Mouse (Mus musculus) heart, postnatal 14 days (tissue): ENCODE measurements around the gene Cdk9. TPM values are rescaled to one million over a fixed set of nuclear protein-coding genes. Genes with fewer than 3 reads are reported as not detected.

Experiments used
- DNase-seq, 2 experiments: peaks; one replicate each; pipeline ENCODE4 v3.0.0; 2021 to 2022
- intact Hi-C: fragments of 180-260 bp; cut with DNase I; formaldehyde crosslinking; loops from one replicate; pipeline ENCODE4 v1.15.1; 2025
- total RNA-seq, 2 experiments: library from RNA; stranded (reverse); gene quantifications; 2 replicates each; pipeline ENCODE4 v1.2.3; 2021

Cdk9 gene
- total RNA-seq, 2 experiments from 2014 or later = 30.7 to 31.3 TPM

- no peak for DNase-seq
- intact Hi-C loops = no loop called here
Observed at GRCm38 (mm10) chr2:32683701-32684100, 29.2 kb downstream of the Cdk9 start.

DNA sequence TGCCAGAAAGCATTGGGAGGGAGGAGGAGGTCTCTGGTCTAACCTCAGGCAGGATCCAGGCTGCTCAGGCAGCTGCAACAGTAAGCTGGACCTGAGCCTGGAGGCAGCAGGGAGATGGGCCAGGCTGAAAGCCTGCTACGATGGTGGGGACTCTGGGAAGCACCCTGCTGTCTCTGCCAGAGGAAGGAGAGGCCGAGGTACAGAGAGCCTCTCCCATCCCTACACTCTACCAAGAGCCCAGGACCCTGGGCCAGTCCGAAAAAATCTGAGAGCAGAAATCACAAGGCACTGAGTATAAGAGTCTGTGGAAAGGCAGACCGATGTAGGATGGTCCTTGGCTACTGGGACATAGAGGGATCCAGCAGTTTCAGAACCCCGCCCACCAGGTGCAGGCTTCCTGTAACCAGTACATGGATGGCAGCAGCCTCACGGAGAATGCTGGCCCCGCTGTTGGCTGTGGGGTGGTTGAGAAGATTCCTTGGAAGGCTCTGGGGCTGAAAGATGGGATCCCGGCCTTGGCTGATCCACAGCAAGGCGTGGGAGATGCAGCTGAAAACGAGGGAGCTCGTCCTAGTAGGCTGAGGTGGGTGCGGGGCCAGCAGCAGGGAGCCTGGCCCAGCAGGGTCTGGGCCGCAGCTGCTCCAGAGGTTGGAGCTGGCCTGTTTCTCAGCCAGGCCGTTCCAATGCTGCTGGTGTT is 30.0 kb downstream of the Cdk9 start:
- DNase-seq = peak; percentile 38 to 42

GRCm38 (mm10) chr2:32681754-32682153 is 31.1 kb downstream of the Cdk9 start:
- DNase-seq = no peak
- intact Hi-C loops = no loop called here

More for the DNA sequence above, 30.0 kb downstream of the Cdk9 start:
- intact Hi-C loops = no loop called here

GRCm38 (mm10) chr2:32680961-32681650 is 31.8 kb downstream of the Cdk9 start:
- intact Hi-C loops = no loop called here
- no peak for DNase-seq

DNA sequence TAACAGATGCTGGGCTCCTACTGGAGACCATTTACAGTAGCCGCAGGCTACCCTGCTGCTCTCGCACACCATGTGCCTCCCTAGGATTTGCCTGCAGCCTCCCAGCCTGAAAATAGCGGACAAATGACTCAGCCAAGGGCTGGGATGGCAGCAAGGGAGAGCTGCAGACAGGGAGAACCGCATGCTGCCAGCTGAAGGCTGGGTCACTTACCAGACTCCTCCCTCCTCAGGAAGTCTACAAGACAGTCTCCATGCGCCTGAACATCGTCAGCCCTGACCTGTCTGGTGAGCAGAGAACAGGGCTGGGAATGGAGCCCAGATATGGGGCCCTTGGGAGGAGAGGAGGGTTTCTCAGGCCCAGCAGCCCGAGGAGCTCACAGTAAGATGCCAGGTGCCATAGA is 32.8 kb downstream of the Cdk9 start:
- DNase-seq = peak; percentile 43 to 54
- intact Hi-C loops = no loop called here

GRCm38 (mm10) chr2:32677683-32678082 is 35.2 kb downstream of the Cdk9 start:
- no peak for DNase-seq
- intact Hi-C loops = no loop called here

- no peak for DNase-seq
- intact Hi-C loops = no loop called here
Observed at GRCm38 (mm10) chr2:32676821-32677220, 36.1 kb downstream of the Cdk9 start.

DNA sequence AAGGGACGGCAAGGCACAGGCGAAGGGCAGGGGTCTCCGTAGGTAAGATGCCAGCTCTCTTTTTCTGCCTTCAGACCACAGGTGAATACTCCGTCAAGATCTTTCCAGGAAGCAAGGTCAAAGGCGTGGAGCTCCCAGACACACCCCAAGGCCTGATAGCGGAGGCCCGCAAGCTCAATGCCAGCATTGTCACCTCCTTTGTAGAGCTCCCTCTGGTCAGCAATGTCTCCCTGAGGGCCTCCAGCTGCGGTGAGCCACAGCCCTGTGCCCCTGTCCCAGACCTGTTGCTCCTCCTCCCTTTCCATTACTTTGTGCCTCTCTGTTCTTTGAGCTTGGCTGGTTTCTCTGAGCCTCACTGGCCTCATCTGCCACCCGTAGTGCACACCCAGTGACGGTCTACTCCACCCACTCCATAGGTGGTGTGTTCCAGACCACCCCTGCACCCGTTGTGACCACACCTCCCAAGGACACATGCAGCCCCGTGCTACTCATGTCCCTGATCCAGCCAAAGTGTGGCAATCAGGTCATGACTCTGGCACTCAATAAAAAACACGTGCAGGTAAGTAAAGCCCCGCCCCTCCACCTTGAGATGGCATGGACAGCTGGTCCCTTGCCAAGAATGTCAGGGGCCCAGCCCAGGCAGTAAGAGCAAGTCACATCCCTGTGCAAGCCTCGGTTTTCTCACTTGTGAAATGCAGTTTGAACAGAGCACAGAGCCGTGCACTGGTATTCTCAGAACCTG is 39.5 kb downstream of the Cdk9 start:
- intact Hi-C loops = no loop called here
- DNase-seq = no peak

DNA sequence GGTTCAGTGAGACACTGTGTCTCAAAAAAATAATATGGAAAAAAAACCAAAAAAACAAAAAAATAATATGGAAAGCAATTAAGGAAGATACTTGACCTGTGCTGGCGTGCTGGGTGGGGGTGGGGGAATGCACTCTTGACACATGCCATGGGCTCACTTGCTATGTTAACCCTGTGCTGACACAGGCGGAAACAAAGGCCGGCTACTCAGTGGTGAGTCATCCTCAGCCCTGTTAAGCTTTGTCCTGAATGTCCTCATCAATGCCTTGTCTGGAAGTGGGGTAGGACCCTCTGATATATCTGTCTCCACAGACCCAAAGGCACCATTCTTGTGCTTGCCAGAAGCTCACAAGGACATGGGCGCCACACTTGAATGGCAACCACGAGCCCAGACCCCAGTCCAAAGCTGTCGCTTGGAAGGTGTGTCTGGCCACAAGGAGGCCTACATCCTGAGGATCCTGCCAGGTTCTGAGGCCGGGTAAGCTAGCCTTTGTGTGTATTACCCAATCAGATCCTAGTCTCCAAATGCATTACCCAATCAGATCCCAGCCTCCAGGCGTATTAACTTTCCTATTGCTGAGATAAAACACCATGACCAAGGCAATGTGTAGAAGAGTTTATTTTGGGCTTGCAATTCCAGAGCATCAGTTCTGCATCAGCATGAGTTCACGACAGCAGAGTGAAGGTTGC is 40.8 kb downstream of the Cdk9 start:
- no peak for DNase-seq
- intact Hi-C loops = no loop called here

- intact Hi-C loops = no loop called here
- no peak for DNase-seq
Observed at GRCm38 (mm10) chr2:32671147-32671546, 41.7 kb downstream of the Cdk9 start.

DNA sequence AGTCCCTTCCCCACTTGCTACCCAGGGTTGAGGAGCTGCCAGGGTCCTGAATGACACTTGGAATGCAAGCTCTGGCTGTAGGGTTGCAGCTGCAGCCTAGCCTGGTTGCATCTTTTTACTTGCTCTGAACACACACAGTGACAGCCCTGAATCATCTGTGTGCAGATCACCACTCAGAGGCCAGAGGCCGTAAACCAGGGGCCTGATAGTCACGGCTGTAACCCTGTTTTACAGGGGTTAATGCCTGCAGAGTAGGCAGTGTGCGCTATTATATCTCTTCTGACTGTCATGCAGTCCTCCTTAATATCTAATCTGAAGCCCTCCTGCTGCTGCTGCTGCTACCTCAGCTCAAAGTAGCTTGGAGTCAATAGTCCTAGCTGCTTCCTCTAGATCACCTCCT is 43.0 kb downstream of the Cdk9 start:
- intact Hi-C loops = no loop called here
- DNase-seq = no peak

DNA sequence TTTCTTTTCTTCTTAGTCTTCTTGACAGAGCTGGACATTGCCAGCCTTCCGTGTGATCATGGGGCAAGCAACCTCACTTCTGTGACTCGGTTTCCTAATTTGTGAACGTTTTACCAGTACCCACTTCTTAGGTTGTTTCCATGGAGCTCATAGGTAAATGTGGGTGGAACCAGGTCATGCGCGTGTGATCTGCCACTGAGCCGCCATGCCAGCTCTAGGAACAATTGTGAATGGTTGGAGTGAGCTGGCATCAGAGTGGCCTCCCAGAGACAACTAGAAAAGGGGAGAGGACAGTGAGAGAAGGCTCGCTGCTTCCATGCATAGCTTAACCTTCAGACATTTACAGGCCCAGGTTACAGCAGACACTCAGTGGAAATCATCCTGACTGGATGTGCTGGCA is 44.7 kb downstream of the Cdk9 start:
- DNase-seq = no peak
- intact Hi-C loops = no loop called here

DNA sequence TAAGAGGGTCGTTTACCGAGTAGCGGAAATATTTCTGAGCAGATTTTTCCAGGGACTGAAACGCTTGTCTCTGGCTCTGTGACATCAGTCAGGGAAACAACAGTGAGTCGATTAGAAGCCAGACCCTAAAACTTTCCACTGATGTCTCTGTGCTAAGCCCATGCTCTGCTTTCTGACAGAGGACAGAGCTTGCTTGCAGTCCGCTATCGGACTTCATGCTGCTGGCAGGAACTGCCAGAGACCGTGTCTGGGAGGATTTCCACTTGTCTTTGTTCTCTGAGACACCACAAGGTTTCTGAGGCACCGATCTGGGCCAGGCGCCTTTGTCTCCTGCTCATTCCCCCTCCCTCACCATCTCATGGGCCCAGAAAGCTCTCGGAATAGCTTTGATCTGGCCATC is 45.1 kb downstream of the Cdk9 start:
- DNase-seq = no peak
- intact Hi-C loops = no loop called here

GRCm38 (mm10) chr2:32665853-32666252 is 47.0 kb downstream of the Cdk9 start:
- intact Hi-C loops = no loop called here
- no peak for DNase-seq

GRCm38 (mm10) chr2:32665345-32665744 is 47.5 kb downstream of the Cdk9 start:
- intact Hi-C loops = no loop called here
- no peak for DNase-seq

DNA sequence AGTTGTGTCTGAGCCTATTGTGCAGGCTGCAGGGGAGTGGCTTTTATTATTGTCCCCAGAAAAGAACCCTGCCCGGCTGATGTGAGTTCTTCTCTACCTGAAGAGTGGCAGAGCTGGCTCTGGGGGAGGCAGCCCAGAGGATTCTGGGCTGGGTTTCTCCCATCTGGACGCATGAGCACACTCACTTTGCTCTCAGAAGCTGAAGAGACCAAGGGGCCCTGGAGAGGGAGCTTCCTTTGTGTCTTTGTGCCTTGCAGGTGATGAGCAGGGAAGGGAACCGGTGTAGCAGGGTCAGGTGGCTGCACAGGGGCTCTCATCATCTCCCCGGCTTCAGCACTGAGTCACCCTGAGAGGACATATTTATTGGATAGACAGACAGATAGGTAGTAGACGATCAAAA is 50.6 kb downstream of the Cdk9 start:
- no peak for DNase-seq
- intact Hi-C loops = no loop called here

DNA sequence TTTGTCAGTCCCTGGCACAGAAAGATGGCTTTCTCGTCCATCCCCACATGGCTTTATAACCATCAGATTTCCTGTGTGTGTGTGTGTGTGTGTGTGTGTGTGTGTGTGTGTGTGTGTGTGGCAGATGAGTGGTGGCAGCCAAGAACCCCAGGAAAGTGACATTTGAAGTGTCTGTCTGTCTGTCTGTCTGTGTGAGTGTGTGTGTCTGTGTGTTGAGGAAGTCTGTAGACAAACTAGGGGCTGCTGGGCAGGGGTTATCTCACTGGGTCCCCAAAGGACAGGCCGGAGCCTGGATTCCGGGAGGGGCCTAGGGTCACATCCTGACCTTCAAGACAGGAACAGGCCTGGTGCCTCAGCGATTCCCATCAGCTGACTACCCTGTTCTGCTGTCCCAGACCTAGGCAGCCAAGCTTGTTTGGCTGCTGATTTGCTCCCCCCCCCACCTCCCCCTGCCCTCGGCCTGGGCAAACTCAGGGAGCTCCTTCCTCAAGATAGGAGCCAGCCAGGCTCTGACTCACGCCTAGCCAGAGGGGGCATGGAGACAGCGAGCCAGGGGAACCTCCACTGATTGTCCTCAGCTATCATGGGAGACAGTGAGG is 51.3 kb downstream of the Cdk9 start:
- peak in 1 of 2 experiments; percentile 47 for DNase-seq
- intact Hi-C loops = no loop called here

DNA sequence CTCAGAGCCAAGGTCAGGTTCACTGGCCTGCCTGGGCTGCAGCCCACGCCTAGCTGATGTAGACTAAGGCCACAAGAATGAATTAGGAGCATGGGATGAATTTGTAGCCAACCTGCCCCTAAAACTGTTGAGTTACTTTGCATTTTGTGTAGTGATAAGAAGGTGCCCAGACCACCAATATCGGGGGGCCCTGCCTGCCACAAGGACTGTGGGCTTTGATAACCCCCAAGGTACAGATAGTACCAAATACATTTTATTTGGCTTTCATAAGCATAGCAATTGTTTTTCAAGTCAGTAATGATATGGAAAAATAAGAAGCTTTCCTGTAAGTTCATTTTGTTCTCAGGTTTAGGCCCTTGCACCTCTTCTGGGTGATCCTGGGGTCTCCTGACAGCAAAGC is 54.0 kb downstream of the Cdk9 start:
- DNase-seq = no peak
- intact Hi-C loops = no loop called here

DNA sequence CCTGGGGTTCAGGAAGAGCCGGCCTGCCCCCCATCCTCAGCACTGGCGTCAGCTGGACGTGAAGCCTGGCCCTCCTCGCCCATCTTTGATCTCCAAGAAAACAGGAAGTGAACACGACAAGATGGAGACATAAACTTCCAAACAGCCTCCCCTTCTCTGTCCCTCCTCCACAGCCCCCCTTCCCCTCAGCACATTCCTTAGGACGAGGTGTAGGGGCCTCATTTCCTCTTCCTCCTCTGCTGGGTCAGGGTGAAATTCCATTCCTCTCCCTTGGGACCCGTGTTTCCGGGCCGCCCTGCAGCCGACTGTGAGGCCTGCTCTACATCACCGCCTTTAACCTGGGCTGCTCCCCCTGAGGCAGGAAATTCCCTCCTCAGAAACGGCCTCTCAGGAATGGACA is 57.0 kb downstream of the Cdk9 start:
- intact Hi-C loops = no loop called here
- peak; percentile 75 for DNase-seq
